Mouse (Mus musculus): ENCODE results near the gene Prkaca.

Prkaca gene

DNA sequence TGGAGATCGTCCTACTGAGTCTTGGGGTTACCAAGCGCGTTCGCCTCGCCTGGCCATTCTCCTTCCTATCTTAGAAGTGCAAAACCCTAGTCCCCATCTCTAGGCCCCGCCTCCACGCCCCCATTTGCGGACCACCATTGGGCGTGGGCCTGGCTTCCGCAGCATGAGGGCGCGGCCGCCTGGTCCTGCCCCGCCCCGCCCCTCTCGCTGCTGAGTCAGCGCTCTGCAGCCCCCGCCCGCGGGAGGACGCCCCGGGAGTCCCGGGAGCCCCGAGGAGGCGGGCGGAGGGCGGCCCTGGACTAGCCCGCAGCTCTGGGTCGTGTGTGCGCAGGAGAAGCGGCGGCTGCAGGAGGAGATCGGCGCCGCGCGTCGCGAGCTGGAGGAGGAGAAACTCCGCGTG lies 53.1 kb downstream of the Prkaca start:
- no peaks in the 10 kb centered on the region; the same call in 1 of the 2 replicates for H3K27me3 ChIP-seq (ENCODE audit: control insufficient read depth, insufficient read depth, low read length, poor library complexity, severe bottlenecking)
- H3K36me3 ChIP-seq (ENCODE audit: control insufficient read depth, insufficient read depth, low read length, poor library complexity, severe bottlenecking), result peaks cover under 1% of the 10 kb centered on the region; the same call in 1 of the 2 replicates
- DNase-seq (ENCODE audit: low read depth, low spot score), result peak; percentile 35

DNA sequence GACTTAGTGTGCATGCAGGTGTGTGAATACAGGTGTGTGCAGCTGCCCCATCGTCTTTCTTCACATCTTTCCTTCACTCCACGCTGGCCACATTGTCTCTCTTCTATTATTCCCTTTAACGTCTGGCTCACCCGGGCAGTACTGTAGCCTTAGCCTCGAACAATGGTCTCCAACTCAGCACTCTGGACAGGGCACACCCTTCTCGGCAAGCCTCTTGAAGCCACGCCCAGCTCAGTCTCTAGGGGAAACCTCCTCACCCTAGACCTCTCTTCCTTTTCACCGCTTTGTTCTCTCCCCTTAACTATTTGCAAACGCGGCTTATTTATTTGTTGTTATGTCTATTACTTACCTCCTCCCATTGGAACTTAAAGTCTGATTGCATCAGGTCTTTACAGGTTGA lies 54.7 kb downstream of the Prkaca start:
- no peaks in the 10 kb centered on the region; the same call in 1 of the 2 replicates for H3K27me3 ChIP-seq (ENCODE audit: control insufficient read depth, insufficient read depth, low read length, poor library complexity, severe bottlenecking)
- H3K36me3 ChIP-seq (ENCODE audit: control insufficient read depth, insufficient read depth, low read length, poor library complexity, severe bottlenecking), result peaks cover 2% of the 10 kb centered on the region
- DNase-seq (ENCODE audit: low read depth, low spot score), result peak; percentile 79

DNA sequence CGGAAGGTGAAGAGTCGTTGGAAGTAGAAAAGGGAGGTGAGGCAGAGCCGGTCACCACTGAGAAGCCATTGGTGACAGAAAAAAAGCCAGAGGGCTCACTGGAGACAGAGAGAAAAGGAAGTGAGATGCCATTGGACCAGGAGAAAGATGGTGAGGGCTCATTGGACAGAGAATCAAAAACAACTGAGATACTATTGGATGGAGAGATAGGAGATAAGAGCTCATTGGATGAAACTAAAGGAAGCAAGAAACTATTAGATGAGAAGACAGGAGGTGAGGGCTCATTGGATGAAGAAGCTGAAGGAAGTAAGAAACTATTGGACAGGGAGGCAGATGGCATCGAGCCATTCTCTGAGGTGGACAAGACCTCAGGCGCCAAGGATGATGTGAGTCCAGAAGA lies 56.5 kb downstream of the Prkaca start:
- DNase-seq (ENCODE audit: low read depth, low spot score), result no peak
- Histone ChIP-seq H3K27me3 (ENCODE audit: control insufficient read depth, insufficient read depth, low read length, poor library complexity, severe bottlenecking) (no peaks in the 10 kb centered on the region; the same call in 1 of the 2 replicates), H3K36me3 (ENCODE audit: control insufficient read depth, insufficient read depth, low read length, poor library complexity, severe bottlenecking) (peaks cover 5% of the 10 kb centered on the region)

DNA sequence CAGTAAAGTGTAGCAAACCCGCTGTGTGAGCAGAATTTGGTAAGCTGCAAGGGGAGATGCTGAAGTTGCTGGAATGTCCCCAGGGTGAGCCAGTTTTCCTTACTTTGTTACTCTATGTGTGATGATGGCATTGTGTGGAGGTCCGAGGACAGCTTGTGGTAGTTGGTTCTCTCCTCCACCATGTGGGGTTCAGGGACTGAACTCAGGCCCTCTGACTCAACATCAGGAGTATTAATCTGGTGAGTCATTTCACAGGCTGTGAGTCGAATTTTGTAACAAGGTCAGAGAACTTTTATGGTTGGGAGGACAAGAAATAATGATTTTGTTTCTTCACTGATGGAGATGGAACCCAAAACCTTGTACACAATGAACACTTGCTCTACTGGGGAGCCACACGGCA lies 60.0 kb downstream of the Prkaca start:
- DNase-seq (ENCODE audit: low read depth, low spot score), result no peak
- Histone ChIP-seq H3K27me3 (ENCODE audit: control insufficient read depth, insufficient read depth, low read length, poor library complexity, severe bottlenecking) (no peaks in the 10 kb centered on the region), H3K36me3 (ENCODE audit: control insufficient read depth, insufficient read depth, low read length, poor library complexity, severe bottlenecking) (peaks cover 12% of the 10 kb centered on the region)

DNA sequence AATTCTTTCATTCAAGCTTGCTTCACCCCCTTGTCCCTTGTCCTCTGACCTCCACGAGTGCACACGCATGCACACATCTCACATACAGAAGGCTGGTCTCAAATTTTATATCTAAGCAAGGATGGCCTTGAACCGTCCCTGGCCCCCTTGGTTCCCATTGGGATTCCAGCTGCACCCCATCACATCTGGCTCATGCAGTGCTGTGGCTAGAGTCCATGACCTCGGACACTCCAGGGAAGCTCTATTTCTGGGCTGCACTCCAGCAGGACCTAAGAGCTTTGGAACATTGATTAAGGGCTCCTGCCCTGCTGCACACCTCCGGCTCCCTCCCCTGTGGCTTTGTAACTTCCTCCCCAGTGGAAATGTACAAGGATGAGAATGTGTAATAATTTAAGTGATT lies 65.2 kb downstream of the Prkaca start:
- DNase-seq (ENCODE audit: low read depth, low spot score), result no peak
- Histone ChIP-seq H3K36me3 (ENCODE audit: control insufficient read depth, insufficient read depth, low read length, poor library complexity, severe bottlenecking) (peaks cover 13% of the 10 kb centered on the region), H3K27me3 (ENCODE audit: control insufficient read depth, insufficient read depth, low read length, poor library complexity, severe bottlenecking) (no peaks in the 10 kb centered on the region)

DNA sequence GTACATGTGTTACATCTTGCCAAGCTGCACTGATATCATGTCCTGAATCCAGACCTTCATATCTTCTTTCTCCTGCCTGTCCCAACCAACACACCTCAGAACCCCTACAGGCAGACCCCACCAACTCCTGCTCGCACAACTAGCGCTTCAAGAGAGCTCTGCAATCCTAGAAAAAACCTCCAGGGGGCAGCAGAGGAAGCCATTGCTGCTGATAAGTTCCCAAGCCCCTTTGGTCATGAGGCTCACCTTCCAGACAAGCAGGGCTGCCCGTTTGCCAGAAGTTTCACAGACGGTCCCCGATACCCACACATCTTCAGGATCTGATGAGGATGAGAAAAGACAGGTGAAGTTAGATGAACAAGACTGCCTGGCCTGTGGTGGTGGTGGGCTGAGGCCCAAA lies 66.3 kb downstream of the Prkaca start:
- H3K27me3 ChIP-seq (ENCODE audit: control insufficient read depth, insufficient read depth, low read length, poor library complexity, severe bottlenecking), result no peaks in the 10 kb centered on the region
- DNase-seq (ENCODE audit: low read depth, low spot score), result peak; percentile 88
- peaks cover 13% of the 10 kb centered on the region for H3K36me3 ChIP-seq (ENCODE audit: control insufficient read depth, insufficient read depth, low read length, poor library complexity, severe bottlenecking)

DNA sequence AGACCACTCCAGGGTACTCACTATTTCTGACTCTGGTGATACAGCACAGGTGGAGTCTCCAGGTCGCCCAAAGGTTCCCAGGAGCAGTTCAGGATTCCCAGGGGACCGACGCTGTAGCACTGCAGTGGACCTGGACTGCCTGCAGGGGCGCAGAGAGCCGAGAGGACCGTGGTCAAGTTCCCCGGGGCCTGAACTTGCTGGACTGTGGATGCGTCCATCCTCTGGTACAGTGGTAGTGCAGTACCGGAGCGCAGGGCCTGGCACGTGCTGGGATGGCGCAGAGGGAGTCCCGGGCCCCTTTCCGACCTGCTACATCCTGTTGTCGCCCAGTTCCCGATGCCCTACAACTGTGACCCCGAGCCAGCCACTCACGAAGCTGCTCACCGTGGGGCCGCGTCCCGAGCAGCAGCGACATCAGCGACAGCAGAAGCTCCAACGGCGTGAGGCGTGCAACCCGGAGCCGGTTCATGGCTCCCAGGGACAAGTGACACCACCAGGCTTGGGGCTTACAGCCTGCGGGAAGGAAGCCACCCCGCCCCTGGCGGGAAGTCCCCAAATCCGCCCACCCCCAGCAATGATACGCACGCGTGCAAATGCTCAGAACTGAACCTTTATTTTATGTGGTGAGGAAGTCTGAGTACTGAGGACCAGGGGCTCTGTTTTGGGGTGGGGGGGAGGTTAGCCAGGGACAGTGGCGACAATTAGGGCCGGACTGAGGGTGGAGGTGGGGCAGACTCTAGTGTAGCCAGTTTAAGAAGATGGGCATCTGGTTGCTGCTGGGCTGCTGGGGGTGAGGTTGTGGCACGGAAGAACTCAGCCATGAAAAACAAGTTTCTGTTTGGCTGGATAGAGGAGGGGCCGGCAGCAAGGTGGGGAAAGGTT lies 69.5 kb downstream of the Prkaca start, which contains the start of gene Il27ra:
Il27ra (minus strand) TSS at position 524 of the 882 bp plus-strand sequence.
- DNase-seq (ENCODE audit: low read depth, low spot score), result peak; percentile 79

DNA sequence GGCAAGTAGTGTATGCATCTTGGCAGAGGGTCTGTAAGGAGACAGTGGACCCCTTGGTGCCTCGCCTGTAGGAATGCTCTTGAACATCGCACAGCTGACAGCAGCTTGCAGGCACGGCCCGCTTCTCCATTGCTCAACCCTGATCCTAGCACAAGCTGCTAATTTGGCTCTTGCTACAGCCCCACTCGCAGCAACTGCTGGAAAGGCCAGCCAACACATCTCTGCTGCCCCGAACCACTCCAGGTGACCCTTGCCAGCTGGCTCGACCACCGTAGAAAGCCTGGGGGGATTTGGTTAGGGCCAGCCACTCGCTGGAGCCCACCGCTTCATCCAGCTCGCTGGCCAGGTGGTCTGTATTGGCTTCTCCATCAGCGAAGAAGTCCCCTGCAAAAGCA lies 70.2 kb downstream of the Prkaca start:
- DNase-seq (ENCODE audit: low read depth, low spot score), result peak; percentile 20
- peaks cover 6% of the 10 kb centered on the region for H3K36me3 ChIP-seq (ENCODE audit: control insufficient read depth, insufficient read depth, low read length, poor library complexity, severe bottlenecking)
- no peaks in the 10 kb centered on the region for H3K27me3 ChIP-seq (ENCODE audit: control insufficient read depth, insufficient read depth, low read length, poor library complexity, severe bottlenecking)

More for the DNA sequence above, 69.5 kb downstream of the Prkaca start, which contains the start of gene Il27ra:
- Histone ChIP-seq H3K27me3 (ENCODE audit: control insufficient read depth, insufficient read depth, low read length, poor library complexity, severe bottlenecking) (no peaks in the 10 kb centered on the region), H3K36me3 (ENCODE audit: control insufficient read depth, insufficient read depth, low read length, poor library complexity, severe bottlenecking) (peaks cover 8% of the 10 kb centered on the region)

DNA sequence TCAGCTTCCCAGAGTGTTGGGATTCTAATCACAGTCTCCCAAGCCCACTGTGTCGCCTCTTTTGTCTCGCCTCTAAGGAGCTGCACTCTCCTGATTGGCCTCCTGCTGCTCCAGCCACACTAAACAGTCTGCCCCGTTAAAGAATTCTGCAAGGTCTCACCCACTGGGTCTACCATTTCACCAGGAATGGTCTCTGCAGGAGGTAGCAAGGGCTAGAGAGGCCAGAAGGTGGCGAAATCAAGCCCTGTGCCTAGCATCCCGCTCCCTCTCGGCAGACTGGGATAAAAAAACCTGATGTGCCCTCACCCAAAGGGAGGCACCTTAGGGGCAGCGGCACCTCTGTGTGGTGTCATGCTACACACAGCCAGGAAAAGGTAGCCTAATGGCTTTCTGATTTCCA lies 71.3 kb downstream of the Prkaca start:
- Histone ChIP-seq H3K36me3 (ENCODE audit: control insufficient read depth, insufficient read depth, low read length, poor library complexity, severe bottlenecking) (peaks cover 4% of the 10 kb centered on the region; the same call in 1 of the 2 replicates), H3K27me3 (ENCODE audit: control insufficient read depth, insufficient read depth, low read length, poor library complexity, severe bottlenecking) (no peaks in the 10 kb centered on the region)
- no peak for DNase-seq (ENCODE audit: low read depth, low spot score)

DNA sequence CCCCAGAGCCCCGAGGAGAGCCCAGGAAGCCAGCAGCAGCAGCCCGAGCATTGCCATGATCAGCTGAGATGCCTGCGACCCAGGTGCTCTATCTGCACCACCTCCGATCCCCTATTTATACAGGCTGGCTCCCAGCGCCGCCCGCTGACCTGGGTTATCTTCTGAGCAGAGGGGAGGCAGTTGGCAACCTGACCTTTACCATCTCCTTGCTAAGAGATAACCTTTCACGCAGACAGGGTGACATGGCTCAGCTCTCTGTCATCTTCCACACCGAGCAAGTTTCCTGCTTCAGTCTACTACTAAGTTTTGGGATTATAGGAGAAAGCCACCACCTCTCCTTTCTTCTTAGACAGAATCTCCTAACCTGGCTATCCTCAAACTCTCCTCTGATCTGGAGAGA lies 72.1 kb downstream of the Prkaca start, which contains the start of gene Rln3:
Rln3 (minus strand) TSS at position 101 of the 400 bp plus-strand sequence.
- no peaks in the 10 kb centered on the region for H3K27me3 ChIP-seq (ENCODE audit: control insufficient read depth, insufficient read depth, low read length, poor library complexity, severe bottlenecking)
- H3K36me3 ChIP-seq (ENCODE audit: control insufficient read depth, insufficient read depth, low read length, poor library complexity, severe bottlenecking), result peaks cover 4% of the 10 kb centered on the region; the same call in 1 of the 2 replicates
- no peak for DNase-seq (ENCODE audit: low read depth, low spot score)
